33 mouse cellular contexts compared by ENCODE assay signal in genomic region chr3:83070231-83070630, GRCm38 (mm10). TPM values are rescaled to one million over a fixed set of nuclear protein-coding genes. Genes with fewer than 3 reads are reported as not detected.
"Had no signal": no experiment of that assay in that cellular context is flagged by ENCODE, and none has a peak within 500 bp of the region (broad histone marks: within the 10 kb centered on the region; RNA-seq: fewer than 3 reads in every experiment).

No protein-coding gene starts in this region.

- H3K9me3 ChIP-seq: heart, embryonic 13.5 days; heart, embryonic 15.5 days; hindbrain, embryonic 13.5 days; hindbrain, embryonic 15.5 days; kidney, embryonic 15.5 days; limb, embryonic 13.5 days; limb, embryonic 15.5 days; liver, embryonic 12.5 days had no signal

- DNase-seq: gastrocnemius, postnatal 14 days; gastrocnemius, postnatal 36 days; kidney, adult 11 months; kidney, adult 2 months; kidney, adult 9 months; kidney, postnatal 14 days; kidney, postnatal 36 days; layer of hippocampus, adult 9-11 months; layer of hippocampus, postnatal 36 days; left cerebral cortex, postnatal 4 days had no signal

- H3K27ac ChIP-seq: heart, embryonic 13.5 days; heart, embryonic 15.5 days; hindbrain, embryonic 13.5 days; hindbrain, embryonic 15.5 days; hindbrain, postnatal 0 days; kidney, embryonic 15.5 days; kidney, postnatal 0 days; limb, embryonic 13.5 days; limb, embryonic 15.5 days; liver, embryonic 12.5 days; liver, embryonic 14.5 days had no signal

- H3K4me1 ChIP-seq: heart, embryonic 13.5 days; heart, embryonic 15.5 days; hindbrain, embryonic 13.5 days; hindbrain, embryonic 15.5 days; kidney, embryonic 15.5 days; limb, embryonic 13.5 days; limb, embryonic 15.5 days; liver, embryonic 12.5 days had no signal

- H3K27me3 ChIP-seq: heart, embryonic 13.5 days; heart, embryonic 15.5 days; hindbrain, embryonic 13.5 days; hindbrain, embryonic 15.5 days; kidney, embryonic 15.5 days; limb, embryonic 13.5 days; limb, embryonic 15.5 days; liver, embryonic 12.5 days had no signal

- H3K9ac ChIP-seq: heart, embryonic 13.5 days; heart, embryonic 15.5 days; hindbrain, embryonic 13.5 days; hindbrain, embryonic 15.5 days; kidney, embryonic 15.5 days; limb, embryonic 13.5 days; limb, embryonic 15.5 days; liver, embryonic 12.5 days; liver, embryonic 14.5 days had no signal

- H3K4me3 ChIP-seq: heart, embryonic 13.5 days; heart, embryonic 15.5 days; hindbrain, embryonic 13.5 days; hindbrain, embryonic 15.5 days; kidney, embryonic 15.5 days; limb, embryonic 13.5 days; limb, embryonic 15.5 days; liver, embryonic 12.5 days had no signal

RNA-seq across cellular contexts. Expression of gene Fgb, which starts 20.6 kb away (rescaled TPM):
- total RNA-seq: gastrocnemius, postnatal 14 days; heart, adult 18-20 months; heart, postnatal 25 days; hematopoietic stem cell, adult 5-6 weeks; hindbrain, postnatal 0 days; layer of hippocampus, adult 18-20 months; layer of hippocampus, adult 8-10 months; layer of hippocampus, postnatal 14 days; layer of hippocampus, postnatal 36 days; left cerebral cortex, adult 18-20 months; left cerebral cortex, adult 8-10 months; left cerebral cortex, postnatal 10 days; left cerebral cortex, postnatal 25 days; left cerebral cortex, postnatal 4 days had no signal
- polyA plus RNA-seq: hindbrain, embryonic 11.5 days; hindbrain, embryonic 13.5 days; hindbrain, postnatal 0 days; limb, embryonic 13.5 days had no signal

RNA-seq across cellular contexts. Expression of gene Fga, which starts 44.4 kb away (rescaled TPM):
- total RNA-seq: gastrocnemius, postnatal 14 days; heart, adult 18-20 months; heart, postnatal 25 days; hematopoietic stem cell, adult 5-6 weeks; hindbrain, postnatal 0 days; layer of hippocampus, adult 18-20 months; layer of hippocampus, adult 8-10 months; layer of hippocampus, postnatal 14 days; layer of hippocampus, postnatal 36 days; left cerebral cortex, adult 18-20 months; left cerebral cortex, adult 8-10 months; left cerebral cortex, postnatal 10 days; left cerebral cortex, postnatal 25 days; left cerebral cortex, postnatal 4 days had no signal
- polyA plus RNA-seq: hindbrain, embryonic 11.5 days; hindbrain, embryonic 13.5 days; hindbrain, postnatal 0 days; limb, embryonic 11.5 days had no signal

RNA-seq across cellular contexts. Expression of gene Dchs2, which starts 57.5 kb away (rescaled TPM):
- total RNA-seq: hematopoietic stem cell, adult 5-6 weeks had no signal
